Mouse (Mus musculus) sigmoid colon, adult 10 weeks (tissue): ENCODE results near the gene Gm45208. TPM values are rescaled to one million over a fixed set of nuclear protein-coding genes. Genes with fewer than 3 reads are reported as not detected.

Experiments used
- polyA plus RNA-seq: library from polyadenylated mRNA; stranded (reverse); fragments of 350-450 nt; fragmentation: Illumina TruSeq; extraction: RNeasy Lipid Tissue Mini Kit (QIAGEN cat#74804); gene quantifications from one replicate; pipeline ENCODE4 v1.2.3, GENCODE M21; 2014; ENCODE audit warnings: low read depth, low replicate concordance

Gene Gm45208
- not detected for polyA plus RNA-seq

DNA sequence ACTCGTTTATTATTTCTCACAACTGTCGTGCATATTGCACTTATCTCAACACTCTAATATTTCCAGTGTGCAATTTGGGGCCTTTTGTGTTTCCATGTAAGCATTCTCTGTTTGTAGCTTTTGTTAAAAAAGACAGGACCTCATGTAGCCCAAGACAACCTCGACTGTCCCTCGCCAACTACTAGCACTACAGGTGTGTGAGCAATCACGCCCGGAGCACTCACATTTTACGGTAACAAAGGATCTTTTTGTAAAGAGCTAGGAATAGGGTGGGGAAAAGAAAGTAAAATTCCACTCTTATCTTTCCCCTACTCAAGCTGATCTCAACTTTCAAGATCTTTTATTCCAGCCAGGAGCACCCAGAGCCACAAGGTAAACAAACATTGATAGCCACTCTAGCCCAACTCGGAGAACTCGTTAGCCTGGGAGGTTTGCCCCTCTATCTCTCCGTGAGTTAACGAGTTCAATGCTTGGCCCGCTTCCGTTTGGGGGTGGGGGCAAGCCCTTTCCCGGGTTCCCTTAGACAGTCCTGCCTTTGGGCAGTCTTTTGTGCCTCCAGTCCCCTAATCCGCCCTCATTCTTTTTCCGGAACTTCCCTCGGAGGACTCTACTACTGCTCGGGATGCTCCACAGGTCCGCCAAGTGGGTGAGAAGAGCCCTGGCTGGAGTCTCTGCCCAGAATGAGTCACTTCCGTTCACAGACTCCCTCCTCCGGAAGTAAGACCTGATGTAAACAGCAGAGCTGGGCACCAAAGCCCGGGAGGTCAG, at the start of gene Gm45208:
TSS of gene Gm45208 (plus strand) at position 732 of the 768 bp plus-strand sequence.

GRCm38 (mm10) chrX:7680864-7681263, 41.2 kb upstream of the Gm45208 start, which contains the start of gene Magix:
Gene Magix (minus strand): TSS chrX:7681251.

DNA sequence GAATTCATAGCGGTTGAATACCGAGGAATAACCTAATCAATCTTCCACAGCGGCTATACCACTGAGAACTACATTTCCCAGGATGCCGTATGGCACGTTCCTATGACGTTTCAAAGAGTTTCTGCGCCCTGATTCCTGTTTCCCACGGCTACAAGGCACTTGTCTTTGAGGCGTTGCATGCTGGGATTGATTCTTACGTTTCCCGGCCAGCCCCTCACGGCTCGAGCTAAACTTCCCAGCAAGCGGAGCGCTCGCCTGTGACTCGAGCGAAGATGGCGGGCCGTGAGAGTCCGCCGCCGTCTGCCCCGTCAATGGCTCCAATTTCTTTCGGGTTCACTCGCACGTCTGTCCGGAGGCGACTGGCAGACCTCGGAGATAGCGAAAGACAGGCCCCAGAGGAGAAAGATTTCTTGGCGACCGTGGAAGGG, 25.1 kb upstream of the Gm45208 start, which contains the start of gene Gpkow:
TSS of gene Gpkow (plus strand) at position 178 of the 428 bp plus-strand sequence.

DNA sequence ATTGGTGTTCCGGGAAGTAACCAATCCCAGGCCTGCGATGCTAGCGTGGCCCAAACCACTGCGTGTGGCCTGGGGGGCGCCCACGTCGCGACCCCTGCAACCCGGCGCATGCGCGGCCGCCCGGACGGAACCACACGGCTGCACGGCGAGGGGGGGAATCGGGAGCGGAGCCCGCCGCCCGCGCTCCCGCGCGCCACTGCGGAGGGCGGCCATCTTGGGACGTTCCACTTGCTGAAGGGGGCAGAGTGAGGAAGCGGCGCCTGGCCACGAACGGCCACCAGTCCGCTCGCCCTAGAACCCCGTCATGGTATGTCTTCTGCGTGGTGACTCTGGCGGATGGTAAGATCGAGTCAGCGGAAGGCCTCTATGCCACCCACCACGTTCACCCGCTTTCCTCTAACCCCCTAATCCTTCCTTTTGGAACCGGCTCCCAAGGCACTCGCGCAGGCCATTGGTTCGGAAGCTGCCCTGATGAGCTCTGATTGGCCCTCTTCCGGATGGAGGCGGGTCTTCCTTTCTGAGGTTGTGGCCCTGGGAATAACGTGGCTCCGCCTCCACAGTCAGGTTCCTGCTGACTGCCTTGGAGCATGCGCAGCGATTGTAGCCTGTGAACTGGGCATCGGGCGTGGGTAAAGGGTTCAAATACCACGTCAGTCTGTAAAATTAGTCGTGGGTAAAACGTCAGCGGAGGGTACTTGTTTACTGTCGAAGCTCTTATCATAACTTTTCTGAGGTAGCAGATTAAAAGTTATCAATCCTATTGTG, 7.7 kb upstream of the Gm45208 start, which contains the start of gene Wdr45:
TSS of gene Wdr45 (plus strand) at position 199 of the 765 bp plus-strand sequence.

DNA sequence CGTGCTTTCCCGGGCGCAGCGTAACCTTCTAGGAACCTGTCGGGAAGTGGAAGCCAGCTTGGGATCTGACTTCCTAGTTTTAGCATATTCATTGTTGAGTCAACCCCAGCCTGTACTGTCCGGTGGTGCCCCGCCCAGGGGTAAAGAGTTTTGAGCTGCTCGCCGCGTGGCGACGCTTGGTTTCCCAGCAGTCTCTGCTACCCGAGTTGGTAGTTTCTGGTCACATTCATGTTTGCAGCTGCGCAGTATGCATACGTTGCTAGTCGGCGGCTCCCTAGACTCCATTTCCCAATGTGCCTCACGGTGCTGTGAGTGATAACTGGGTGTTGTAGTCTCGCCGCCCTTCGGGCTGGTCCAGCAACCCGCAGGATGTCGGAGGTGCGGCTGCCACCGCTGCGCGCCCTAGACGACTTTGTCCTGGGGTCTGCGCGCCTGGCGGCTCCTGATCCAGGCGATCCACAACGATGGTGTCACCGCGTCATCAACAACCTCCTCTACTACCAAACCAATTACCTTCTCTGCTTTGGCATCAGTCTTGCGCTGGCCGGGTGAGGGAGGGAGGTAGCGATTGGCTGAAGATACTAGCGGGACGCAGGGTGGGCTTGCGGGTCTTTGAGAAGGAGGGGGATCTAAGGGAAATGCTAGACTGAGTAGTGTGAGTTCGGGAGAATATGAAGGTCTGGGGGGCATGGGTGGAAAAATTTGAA, 6.3 kb downstream of the Gm45208 start, which contains the start of gene Praf2:
TSS of gene Praf2 (plus strand) at position 225 of the 707 bp plus-strand sequence.

DNA sequence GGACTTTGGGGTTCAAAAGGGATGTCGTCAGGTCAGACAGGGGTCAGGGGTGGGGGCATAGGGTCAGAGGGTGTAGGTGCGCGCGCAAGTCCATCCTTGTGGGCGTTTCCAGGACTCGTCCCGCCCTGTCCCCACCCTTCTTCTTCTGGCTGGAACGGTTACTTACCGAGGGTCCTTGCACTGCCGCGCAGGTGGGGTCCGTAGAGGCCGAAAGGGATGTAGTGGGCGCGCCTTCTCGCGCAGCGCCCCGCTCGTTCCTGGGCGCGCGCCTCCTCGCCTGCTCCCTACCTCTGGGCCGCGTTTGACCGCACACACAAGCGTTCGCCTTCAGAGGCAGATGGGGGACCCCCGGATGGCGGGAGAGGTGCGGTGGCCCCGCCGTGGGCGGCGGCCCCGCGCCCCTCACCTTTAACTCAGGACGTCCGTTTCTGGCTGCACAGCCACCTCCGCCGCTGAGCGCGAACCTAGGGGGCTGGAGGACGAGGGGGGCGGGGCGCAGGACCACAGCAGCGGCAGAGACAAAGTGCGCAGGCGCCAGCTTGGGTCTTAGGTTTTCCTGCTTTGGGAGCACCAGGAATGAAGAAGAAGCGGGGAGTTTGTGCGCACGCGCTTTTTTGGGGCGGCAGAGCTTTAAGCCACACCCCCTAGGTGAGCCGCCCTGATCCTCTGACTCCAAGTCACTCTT, 28.5 kb downstream of the Gm45208 start, which contains the start of gene Ccdc120:
TSS of gene Ccdc120 (minus strand) at position 474 of the 685 bp plus-strand sequence.

DNA sequence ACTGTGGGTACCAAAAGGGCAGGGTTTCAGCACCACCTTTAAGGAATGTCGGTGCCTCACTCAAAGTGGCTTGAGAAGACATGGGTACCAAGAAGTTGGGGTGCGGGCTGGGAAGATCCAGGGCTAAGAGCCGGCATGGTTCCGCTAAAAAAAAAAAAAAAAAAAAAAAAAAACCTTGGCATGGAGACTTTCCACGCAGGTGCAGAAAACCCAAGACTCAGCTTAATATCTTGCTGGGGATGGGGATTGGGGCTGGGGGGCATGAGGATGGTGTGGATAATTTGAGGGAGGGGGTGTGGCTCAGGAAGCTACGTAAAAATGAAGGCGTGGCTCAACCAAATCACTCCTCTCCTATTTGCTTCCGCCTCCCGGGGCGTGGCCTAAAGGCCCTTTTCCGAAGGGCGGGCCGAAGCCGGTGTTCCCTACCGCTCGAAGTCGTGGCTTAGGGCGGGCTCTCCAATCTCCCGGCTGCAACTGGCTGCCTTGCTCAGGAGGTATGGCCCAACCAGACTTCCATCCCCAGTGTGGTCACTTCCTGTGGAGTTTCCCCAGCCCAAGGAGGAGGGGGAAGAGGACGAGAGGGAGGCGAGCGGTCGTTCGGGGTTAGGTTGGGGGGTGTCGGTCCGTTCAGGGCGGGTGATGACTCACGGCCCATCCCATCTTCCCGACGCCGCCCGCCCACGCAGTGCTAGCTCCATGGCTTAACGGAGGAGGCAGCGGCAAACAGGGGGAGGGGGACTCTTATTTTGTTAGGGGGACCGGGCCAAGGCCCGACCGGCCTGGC, 40.3 kb downstream of the Gm45208 start, which contains the start of gene Tfe3:
TSS of gene Tfe3 (plus strand) at position 424 of the 784 bp plus-strand sequence.

Other genes starting within 250 kb of the Gm45208 start
- 0.32 TPM for gene Foxp3, start 148.6 kb upstream of the Gm45208 start, polyA plus RNA-seq
- gene Ppp1r3f, start 148.0 kb upstream of the Gm45208 start, polyA plus RNA-seq, result not detected
- gene Ccdc22, start 116.7 kb upstream of the Gm45208 start, polyA plus RNA-seq, result 1.5 TPM
- not detected for gene Cacna1f, start 115.2 kb upstream of the Gm45208 start, polyA plus RNA-seq
- gene Syp, start 83.8 kb upstream of the Gm45208 start, polyA plus RNA-seq, result 2.8 TPM
- 19.0 TPM for gene Prickle3, start 65.0 kb upstream of the Gm45208 start, polyA plus RNA-seq
- 187 TPM for gene Plp2, start 50.9 kb upstream of the Gm45208 start, polyA plus RNA-seq
- 0.60 TPM for gene Magix, start 41.0 kb upstream of the Gm45208 start, polyA plus RNA-seq
- gene Gpkow, start 25.1 kb upstream of the Gm45208 start, polyA plus RNA-seq, result 42.6 TPM
- gene Wdr45, start 7.9 kb upstream of the Gm45208 start, polyA plus RNA-seq, result 7.7 TPM
- 7.8 TPM for gene Praf2, start 6.2 kb downstream of the Gm45208 start, polyA plus RNA-seq
- 4.5 TPM for gene Ccdc120, start 28.7 kb downstream of the Gm45208 start, polyA plus RNA-seq
- 6.2 TPM for gene Tfe3, start 40.3 kb downstream of the Gm45208 start, polyA plus RNA-seq
- gene Gripap1, start 67.5 kb downstream of the Gm45208 start, polyA plus RNA-seq, result 41.0 TPM
- 1.2 TPM for gene Kcnd1, start 100.0 kb downstream of the Gm45208 start, polyA plus RNA-seq
- 50.9 TPM for gene Otud5, start 119.1 kb downstream of the Gm45208 start, polyA plus RNA-seq
- 5.5 TPM for gene Pim2, start 156.0 kb downstream of the Gm45208 start, polyA plus RNA-seq
- gene Slc35a2, start 161.8 kb downstream of the Gm45208 start, polyA plus RNA-seq, result 40.1 TPM
- gene Pqbp1, start 177.0 kb downstream of the Gm45208 start, polyA plus RNA-seq, result 10.1 TPM
- gene Timm17b, start 177.1 kb downstream of the Gm45208 start, polyA plus RNA-seq, result 3.6 TPM
- not detected for gene Gm10491, start 185.6 kb downstream of the Gm45208 start, polyA plus RNA-seq
- gene Gm10490, start 187.3 kb downstream of the Gm45208 start, polyA plus RNA-seq, result not detected
- not detected for gene Pcsk1n, start 197.6 kb downstream of the Gm45208 start, polyA plus RNA-seq
- gene Eras, start 206.4 kb downstream of the Gm45208 start, polyA plus RNA-seq, result not detected
- 1.8 TPM for gene Hdac6, start 225.6 kb downstream of the Gm45208 start, polyA plus RNA-seq